Mouse (Mus musculus): ENCODE data around the gene Dlx1.
A peak's percentile ranks its signal among the peaks of the same experiment; 100 is the strongest.

The Dlx1 gene

DNA sequence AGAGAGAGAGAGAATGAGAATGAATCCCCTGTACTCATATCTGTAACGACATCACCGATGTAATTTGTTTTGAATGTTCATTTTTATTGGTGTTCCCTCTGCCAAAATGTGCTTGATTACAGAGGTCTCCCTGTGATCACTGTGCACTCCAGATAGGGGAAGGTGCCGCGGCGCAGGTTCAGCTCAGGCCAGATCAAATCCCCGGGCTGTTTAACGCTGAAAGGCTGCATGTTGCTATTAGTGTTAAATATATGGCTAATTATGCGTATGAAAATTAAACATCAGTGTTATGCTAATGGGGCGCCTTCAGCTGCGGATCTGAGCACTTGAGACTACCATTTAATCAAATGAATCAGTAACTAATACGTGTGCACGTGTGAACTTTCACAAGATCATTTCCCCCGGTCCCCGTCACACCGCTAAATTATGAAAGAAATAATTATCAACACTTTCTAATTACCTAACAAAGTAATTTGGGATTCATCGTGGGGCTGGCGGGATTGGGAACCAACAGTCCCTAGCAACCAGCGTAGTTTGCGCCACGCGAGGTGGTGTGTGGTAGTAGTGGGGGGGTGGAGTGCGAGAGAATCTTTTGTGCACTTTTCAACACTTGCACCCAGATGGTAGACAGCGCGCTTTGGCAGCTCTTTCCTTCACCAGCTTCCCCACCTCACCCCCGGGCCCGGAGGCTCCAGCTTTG, at the start of gene Dlx1:
Gene Dlx1, plus strand, starts transcription at position 100 of the 700 bp plus-strand sequence.
- no peak for DNase-seq (ENCODE audit: low read depth, low spot score)

DNA sequence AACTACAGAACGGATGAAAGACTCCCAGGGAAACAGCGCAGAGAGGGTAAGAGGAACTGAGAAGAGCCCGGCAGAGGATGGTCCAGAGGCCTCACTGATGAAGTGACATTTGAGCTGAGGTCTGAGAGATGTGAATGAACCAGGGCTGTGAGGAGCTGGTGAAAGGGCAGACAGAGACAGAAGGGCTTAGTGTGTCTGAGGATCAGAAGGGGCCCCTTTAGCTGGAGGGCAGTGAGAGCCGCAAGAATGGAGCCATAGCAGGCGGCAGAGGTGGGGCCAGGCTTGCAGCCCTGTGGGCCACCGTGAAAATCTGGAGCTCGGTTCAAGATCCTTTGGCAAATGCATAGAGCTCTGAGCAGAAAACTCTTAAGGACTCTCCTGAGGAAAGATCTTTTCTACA, 48.0 kb upstream of the Dlx1 start:
- DNase-seq (ENCODE audit: low read depth, low spot score), result peak; percentile 16

DNA sequence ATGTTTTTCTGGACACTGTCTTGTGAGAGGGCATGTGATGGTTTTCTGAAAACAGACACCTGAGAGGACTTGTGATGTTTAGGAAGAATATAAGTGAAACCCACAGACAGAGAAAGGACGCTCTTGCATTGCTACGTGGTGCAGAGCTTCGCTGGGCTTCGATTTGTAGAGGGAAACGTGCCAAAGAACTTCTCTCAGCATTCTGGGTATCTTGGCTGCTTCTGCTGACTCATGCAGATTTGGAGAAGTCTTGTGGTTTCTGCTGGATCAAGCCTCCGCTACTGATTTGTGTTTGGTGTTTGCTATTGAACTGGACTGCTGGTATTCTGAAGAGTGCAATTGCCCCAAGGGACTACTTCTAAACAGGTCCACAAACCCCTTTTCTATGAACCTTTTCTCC, 46.1 kb upstream of the Dlx1 start:
- no peak for DNase-seq (ENCODE audit: low read depth, low spot score)

DNA sequence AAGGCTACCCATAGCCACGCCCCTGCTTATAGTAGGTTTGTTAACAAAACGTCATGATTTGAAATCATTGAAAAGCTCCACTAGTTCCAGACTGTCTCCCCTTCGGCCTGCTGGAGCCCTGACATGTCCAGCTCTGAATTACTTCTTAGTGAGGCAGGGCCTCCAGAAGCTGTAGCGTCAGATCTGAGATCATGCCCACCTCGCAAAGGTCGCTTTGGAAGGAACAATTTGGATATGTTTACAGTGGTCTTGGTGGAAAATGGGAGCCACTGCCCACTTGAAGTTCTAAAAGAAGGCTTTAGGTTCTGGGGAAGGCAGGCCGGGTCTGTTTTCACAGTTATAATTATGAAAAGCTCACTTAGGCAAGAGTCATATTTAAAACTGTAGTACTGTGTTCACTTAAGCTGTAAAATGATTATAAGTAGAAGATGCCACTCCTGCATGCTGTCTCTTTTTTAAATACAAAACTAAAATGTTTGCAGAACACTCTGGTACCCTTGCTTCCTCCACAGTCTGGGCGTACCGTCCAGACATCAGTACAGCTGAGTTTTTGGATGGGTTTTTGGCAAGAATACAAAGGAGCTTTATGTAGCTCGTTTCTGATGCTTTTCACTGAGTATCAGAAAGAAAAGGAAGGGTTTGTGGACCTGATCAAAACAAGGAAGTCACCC, 44.7 kb upstream of the Dlx1 start:
- no peak for DNase-seq (ENCODE audit: low read depth, low spot score)

DNA sequence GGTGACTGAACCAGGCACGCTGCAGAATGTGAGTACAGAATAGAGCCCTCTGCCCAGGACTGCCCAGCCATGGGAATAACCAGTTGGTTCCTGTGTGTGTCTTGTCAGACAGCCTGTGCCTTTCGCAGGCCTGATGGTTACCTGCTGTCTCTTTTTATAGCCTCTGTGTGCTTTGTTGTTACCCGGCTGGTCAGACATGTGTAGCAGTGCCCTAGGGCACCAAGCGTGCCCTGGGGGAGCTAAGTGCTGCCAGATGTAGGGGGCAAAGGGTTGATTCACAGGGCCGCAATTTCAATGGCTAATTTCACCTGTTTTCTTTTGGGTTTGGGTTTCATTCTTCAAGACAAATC, 44.2 kb upstream of the Dlx1 start:
- DNase-seq (ENCODE audit: low read depth, low spot score), result no peak

DNA sequence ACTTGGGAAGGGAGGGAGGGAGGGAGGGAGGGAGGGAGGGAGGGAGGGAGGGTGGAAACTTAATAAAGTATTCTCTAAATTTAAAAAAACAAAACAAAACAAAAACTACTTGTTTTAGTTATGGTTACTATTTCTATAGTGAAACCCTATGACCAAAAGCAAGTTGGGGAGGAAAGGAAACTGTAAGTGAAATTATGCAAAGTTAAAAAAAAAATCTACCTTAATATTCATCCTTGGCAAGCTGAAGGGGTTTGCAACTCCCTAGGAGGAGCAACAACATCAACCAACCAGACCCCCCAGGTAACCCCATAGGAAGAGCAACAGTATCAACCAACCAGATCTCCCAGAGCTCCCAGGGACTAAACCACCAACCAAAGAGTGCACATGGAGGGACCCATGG, 36.6 kb upstream of the Dlx1 start:
- DNase-seq (ENCODE audit: low read depth, low spot score), result no peak

DNA sequence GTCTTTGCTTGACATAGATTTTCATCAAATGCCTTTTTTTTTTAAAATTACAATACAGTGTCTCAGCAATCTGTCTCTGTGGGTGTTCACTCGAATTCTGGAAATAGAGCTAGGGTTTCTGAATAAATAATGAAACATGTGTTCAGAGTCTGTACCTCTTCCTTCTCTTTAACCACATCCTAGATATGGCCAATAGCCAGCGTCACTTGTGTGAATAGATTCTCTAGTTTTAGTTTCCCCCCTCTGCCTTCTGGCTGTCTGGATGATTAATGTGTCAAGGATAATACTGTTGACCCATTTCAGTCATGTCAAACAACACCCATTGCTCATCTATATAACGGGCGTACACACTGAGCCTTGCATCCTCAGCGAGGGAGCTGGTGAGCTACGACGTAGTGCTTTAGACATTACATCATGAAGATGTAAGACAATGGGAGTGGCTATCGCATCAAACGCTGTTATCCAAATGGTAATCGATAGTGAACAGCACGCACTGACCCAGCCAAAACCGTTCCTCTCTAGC, 34.7 kb upstream of the Dlx1 start:
- no peak for DNase-seq (ENCODE audit: low read depth, low spot score)

DNA sequence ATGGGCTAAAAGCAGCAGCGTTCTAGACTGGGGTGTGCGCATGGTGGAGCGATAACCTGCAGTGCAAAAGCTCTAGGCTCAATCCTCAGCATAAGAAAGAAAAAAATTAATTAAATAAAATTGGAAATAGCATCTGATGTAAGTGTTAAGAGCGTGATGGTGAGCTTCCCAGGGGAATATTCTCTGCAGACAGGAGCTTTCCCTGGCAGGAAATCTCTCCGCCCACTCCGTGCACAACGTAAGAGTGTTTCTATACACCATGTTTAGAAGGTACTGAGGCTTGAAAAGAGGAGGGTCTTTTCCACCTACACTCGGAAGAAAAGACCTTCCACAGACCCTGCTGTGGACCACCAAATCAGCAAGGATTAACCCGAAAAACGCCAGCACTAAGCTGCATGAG, 33.4 kb upstream of the Dlx1 start:
- DNase-seq (ENCODE audit: low read depth, low spot score), result no peak

DNA sequence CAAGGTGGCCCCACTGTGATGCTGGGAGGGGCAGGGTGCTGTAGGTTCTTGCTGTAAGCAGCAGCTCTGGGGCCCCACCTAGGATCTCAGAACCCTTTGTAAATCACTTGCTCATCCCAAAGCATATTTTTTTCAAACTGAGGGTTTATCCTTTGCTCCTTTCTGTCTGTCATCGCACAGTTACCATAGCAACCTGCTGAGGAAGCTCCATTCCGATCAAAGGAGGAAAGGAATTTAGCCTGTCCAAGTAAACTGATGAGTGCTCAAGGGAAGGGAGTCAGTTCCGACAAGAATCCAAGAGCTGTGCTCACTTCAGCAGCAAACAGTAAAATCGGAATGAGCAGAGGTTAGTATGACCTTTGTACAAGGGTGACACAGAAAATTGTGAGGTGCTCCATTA, 32.9 kb upstream of the Dlx1 start:
- DNase-seq (ENCODE audit: low read depth, low spot score), result no peak

DNA sequence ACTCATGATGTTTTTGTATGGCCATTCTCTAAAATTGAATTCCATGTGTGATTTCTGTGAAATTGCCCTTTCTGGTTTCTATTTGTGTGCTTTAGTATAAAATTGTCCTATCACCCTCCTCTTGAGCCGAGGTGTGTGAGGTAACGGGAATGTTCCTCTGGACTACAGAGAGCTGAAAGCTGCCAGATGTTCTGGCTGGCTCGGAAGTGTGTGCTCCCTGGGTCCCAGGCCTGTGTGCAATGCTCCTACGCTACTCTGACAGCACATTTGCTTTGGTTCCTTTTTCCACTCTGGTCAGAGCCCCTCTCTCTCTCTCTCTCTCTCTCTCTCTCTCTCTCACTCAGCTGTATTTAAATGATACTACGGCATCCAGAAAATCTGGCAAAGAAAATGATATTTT, 30.7 kb upstream of the Dlx1 start:
- no peak for DNase-seq (ENCODE audit: low read depth, low spot score)

DNA sequence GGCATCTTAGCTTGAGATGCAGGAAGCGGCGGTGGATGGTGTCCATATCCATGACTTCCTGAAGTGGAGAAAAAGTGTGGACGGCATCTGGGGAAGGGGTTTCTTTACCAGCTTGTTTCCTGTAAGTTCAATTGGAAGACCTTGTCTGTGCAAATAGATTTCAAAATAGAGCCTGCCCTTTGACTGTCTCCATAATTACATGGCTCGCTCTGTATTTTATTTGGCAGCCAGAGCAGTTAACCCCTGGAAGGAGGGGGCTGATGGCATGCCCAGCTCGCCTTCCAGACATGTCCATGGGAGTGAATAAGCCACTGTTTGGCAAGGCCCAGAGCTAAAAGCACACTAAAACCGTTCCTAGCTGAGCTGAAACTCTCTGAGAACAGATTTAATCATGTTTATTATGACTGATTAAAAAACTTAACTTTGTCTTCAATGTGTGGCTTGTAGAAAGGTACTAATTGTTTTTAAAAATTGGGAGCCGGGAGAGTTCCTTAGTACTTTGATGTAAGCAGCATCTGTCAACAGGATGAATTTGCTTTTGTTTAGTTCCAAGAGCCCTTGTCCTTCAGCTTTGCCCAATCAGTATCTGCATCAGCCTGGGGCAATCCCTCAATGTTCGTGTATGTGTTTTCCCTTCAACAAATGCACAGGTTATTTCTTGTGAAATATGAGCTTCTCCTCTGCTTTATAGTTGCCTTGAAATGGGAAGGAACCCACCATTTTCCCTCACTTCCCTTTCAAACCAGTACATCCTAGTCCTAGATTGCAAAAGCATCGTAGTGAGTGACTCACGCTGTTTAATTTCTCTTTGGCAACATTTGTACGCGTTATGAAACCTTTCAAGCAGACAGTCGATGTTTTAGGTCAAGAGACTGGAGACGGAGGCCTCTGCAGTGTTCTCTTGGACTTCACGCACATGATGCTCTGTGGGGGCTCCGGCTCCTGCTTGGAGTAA, 28.4 kb upstream of the Dlx1 start:
- DNase-seq (ENCODE audit: low read depth, low spot score), result no peak

DNA sequence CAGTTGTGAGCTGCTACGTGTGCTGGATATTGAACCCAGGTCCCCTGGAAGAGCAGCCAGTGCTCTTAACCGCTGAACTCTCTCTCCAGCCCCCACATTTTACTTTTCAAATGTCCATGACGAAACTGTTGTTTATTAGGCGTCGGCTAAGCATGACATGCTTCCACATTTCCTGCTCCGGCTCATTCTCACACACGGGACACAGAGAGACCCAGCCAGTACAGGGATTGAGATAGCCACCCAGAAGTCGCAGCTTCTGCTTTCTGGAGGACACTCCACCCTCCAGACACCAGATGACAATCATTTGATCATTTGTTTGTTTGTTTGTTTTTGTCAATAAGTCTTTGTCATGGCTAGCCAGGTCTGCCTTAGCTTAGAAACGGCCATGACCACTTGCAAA, 23.1 kb upstream of the Dlx1 start:
- no peak for DNase-seq (ENCODE audit: low read depth, low spot score)

DNA sequence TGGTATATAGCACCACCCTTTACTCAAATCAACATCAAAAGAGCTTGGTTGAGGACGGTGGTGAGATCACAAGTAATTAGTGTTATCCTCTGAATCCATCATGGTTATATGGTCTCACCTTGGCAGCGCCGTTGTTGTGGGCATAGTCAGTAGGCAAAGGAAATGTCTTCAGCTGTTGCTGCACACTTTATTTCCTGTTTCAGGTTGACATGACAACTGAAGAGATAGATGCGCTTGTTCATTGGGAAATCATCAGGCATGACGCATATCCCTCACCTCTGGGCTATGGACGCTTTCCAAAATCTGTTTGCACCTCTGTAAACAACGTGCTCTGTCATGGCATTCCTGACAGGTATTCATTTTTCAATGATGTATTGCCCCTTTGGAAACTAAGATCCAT, 16.7 kb upstream of the Dlx1 start:
- no peak for DNase-seq (ENCODE audit: low read depth, low spot score)

DNA sequence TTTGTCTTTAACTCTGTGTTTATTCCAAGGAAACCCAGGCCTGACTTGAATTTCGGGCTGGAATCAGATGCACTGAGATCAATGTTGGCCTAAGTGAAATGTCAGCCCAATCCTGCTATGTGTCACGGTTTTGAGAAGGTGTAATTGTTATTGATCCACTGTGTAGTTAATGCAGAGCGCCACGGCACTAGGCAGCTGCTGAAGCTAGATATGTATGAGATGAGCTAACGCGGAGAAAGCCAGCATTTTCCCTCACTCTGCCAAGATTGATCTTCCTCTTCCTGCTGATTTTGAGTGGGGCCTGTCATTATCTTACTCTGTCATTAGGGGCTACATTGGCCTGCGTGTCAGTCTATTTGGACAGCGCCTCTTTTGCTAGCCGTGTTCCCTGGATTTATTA, 15.6 kb upstream of the Dlx1 start:
- DNase-seq (ENCODE audit: low read depth, low spot score), result no peak

DNA sequence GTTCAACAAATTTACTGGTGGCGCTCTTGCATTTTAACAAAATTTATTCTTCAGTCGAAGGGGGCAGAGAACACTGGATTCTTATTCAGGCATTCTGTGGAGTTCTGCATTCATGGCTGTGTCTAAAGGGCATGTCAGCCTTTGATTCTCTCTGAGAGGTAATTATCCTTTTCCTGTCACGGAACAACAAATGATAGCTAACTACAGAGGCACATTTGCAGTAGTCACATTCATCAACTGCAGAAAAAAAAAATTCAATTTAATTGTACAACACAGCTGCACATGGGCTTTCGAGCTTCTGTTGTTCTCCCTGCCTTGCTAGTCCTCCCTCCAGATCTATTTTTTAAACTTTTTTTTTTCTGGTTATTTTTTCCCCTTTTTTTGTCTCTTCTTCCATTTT, 10.9 kb upstream of the Dlx1 start:
- no peak for DNase-seq (ENCODE audit: low read depth, low spot score)

DNA sequence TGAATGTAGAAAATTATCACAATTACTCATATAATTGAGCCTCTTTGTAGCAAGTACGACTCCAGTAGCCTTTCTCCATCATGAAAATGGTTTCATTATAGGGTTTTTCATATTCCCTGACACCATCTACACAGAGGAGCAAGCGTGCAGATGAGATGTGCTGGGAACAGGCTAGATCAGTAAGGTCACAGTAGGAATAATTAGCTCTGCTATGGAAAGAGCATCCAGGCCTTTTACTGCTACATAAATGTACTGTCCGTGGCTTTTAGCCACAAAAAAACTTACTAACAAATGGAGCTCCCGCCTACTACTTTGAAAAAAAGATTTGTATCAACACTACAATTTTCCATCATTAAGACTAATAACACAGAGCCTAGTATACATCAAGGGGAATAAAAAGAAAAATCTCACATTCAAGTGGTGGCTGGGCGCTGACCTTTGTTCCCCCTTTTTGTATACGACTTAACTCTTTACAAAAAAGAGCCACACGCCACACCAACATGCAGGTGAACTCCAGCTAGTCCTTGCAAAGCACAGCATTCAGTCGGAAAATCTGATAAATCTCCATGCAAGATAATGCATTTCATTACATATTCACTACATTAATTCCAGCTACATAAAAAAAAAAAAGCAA, 10.3 kb upstream of the Dlx1 start:
- DNase-seq (ENCODE audit: low read depth, low spot score), result no peak

DNA sequence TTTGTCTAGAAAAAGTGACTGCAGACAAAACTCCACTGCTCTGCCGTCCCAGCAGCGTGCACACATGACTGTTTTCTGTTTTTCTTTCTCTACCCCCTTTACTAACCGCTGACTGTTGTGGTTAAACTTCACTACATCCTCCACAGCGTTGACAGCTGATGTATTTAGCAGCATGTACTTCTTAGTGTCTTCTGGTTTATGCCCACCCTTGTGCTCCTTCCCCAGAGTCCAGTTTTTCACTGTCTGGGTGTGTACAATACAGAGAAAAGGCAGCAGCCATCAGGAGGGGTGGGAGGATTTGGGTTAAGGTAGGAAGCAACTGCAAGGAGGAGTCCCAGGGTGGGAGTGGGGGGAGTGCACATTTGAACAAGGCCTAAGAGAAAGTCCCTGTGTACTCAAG, 5.0 kb upstream of the Dlx1 start:
- DNase-seq (ENCODE audit: low read depth, low spot score), result no peak

DNA sequence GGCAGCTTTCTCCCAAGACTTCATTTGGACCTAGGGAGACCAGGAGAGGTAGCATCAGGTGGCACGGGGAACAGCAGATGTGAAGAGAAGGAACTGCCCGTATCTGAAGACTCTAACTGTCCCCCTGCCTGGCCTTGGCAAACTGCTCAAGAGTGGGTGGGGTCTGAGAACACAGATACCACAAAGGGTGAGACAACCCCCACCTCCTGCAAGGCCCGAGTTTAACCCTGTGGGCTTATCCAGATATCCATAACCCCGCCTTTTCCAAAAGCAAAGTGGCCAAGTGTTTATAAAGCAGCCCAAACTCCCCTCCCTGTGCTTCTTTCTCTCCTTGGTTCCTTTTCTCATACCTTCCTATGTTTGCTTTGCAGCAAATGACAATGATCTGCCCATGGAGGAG, 4.5 kb upstream of the Dlx1 start:
- no peak for DNase-seq (ENCODE audit: low read depth, low spot score)

DNA sequence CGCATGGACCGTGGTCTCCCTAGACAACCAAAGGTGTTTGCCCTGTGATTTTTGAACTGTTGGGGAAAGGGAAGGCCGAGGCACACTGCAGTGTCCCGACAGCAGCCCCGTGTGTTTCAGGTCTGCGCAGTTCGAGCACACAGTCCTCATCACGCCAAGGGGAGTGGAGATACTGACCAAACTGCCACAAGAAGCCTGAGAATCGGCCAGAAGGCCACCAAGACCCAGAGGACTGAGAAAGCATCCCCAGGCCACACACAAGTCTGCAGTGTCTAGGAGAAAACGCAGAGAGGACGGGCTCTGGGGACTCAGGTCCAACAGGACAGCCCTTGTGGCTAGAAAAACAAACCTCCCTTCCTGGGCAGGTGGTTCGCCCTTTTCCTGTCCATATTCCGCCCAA, 3.1 kb upstream of the Dlx1 start:
- no peak for DNase-seq (ENCODE audit: low read depth, low spot score)

DNA sequence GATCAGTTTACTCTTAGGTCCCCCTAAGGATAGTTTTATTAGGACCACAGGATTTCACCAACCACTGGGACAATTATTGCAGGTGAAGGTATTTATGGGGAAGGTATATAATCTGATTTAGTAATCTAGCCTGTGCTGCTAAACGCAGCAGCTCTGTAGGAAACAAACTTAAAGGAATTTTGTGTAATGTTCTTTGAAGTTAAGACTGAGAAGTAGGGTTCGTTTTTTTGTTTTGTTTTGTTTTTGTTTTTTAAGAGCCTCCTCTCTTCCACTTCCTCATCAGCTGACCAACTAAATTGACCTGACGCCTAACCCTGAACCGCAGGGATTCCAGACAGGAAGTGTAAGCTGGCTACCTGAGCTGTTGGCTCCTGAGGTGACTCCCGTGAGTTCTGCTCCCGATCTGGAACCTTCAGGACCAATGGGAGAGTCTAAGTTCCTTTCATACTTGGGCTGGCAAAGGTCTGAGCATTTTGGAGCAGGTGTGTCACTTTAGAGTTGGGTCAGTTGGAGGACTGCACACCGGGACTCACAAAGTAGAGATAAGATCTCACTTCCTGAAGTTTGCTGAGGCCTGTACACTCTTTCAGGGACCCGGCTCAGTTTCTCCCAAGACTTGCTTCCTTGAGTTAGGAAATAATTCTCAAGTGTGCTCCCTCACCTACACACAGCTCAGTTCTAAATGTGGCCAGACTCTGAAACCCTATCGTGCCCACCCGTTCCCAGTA, 1.2 kb upstream of the Dlx1 start:
- DNase-seq (ENCODE audit: low read depth, low spot score), result no peak

DNA sequence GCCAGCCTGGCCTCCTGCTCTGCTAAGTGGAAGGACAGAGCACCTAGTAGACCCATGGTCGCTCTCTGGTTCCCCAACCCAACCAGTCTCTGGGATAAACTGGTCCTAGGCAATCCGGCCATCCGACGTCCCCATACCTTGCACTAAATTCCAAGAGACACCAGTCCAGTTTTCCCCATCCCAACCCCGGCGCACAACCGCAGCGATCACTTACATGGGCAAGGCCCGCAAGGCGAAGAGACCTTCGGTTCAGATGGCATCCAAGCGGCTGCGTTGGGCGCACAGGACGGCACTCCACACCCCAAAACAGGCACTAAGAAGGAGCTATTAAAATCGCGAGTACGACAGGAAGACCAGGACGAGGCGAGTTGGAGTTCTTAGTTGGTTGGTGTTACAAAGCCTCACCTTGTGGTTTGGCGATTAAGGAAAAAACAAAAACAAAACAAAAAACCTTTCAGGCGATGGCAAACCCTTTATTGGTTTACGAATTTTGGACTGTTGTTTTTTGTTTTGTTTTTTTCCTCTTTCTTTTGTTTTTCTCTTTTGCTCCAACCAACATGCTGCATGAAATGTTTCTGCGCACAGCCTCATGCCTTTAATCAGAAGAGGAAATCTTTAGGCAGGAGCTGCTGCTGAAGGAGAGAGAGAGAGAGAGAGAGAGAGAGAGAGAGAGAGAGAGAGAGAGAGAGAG, 445 bp upstream of the Dlx1 start:
- no peak for DNase-seq (ENCODE audit: low read depth, low spot score)
